Mouse (Mus musculus): ENCODE results near the gene Slc46a2.

GRCm38 (mm10) chr4:59887011-59887410 is 27.8 kb downstream of the Slc46a2 start:
- TF ChIP-seq POLR2A (IDR thresholded peaks at IDR 0.05; ENCODE audit: borderline replicate concordance, low read depth, low read length): no peak
- TF ChIP-seq CTCF (IDR thresholded peaks at IDR 0.05; ENCODE audit: low read depth, low read length): no peak

Data from bone marrow macrophage, adult 2 months (primary cell).